Mouse (Mus musculus): Measurements from ENCODE around the gene Slc1a3.

The Slc1a3 gene

DNA sequence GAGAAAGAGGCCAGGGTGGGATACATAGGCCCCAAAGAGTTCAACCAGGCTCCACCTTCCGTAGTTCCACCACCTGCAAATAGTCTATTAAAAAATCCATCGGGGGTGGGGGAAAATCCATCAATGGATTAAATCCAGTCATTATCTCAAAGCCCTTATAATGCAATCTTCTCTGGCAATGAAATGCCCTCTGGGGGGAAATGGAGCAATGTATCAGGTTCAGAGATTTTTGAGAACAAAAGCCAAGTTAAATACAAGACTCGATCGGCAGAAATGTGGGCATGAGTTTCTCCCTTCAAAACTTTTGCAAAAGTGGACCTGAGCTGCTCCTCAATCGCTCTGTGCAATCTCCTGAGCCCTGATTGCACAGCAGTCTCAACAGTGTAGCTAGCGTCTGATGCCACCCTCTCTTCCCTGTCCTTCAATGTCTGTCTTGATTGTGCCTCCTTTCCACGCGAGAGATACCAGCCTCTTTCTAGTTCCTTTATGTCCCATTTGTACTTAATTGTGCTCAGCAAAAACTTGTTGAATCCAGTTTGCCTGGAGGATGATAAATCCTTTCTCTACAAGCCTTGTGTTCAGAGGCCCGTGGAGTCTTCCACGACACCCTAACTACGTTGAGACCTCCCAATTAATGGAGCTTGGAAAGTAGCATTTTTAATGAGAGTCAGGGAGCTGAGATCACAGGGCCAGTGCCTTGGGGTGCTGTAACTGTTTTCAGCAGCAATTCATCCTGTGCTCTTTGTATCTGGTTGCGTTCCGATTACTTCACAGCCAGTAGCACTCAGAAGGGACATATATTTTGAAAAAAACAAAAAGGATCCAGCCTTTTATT is 109.0 kb downstream of the Slc1a3 start:
- DNase-seq, result no peak

DNA sequence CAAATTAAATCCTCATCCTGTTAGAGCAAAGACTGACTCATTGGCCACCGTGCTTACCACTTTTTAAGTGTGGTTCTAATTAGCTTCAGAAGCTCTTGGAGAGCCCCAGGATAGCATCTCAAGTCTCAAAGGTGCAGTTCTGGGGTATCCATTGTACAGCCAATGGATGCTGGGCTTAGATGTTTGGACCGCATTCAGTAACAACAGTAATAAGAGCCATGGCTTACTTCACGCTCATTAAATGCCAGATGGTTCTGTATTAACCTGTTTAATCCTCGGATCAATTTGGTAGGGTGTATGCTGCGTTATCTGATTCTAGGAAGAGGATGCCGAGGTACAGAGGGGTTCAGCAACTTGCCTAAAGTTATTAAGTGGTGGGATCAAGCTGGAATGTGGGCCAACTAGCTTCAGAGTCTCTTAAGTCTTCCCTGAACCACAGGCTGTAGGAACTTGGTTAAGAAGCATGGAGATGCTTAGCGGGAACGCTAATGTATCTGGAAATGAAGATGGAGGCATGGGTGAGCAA is 114.1 kb downstream of the Slc1a3 start:
- no peak for DNase-seq

DNA sequence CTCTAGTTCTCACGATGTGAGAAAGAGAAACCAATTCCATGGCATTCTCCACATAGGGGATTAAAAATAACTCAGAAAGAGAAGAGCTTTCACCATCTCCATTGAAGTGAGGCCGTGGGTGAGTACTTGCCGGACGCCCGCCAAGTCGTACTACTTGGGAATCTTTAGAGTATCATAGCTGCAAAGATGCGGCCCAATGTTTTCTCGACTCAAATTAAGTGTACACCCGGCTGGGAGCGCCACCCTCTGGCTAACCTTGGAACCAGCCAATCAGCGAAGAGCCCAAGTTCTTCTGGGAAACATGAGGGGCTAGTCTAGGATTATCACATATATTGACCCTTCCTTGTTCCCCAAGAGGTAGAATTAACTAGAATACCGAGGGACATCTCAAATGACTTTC is 115.3 kb downstream of the Slc1a3 start:
- peak; percentile 26 for DNase-seq

DNA sequence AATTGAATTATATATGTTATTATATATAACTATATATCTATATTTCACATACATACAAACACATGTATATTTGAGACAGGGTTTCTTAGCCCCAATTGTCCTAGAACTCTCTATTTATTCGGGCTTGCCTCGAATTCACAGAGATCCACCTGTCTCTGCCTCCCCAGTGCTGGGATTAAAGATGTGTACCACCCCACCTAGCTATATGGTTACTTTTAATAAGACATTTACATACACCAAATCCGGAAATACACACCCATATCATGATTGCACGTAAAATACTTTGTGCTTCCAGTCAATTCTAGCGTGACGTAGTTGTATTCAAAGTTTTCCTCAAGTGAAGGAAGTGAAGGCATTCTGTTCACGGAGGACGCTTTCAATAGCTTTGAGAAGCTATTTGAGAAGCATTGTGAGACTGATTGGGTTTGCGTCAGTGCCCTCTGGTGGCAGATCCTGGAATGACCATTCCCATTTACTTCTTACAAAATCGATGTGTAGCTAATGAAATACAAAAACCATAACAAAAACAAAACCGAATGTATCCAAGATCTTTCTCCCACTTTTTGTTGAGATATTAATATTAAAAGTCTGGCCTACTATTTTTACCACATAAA is 121.0 kb downstream of the Slc1a3 start:
- DNase-seq, result peak; percentile 56

DNA sequence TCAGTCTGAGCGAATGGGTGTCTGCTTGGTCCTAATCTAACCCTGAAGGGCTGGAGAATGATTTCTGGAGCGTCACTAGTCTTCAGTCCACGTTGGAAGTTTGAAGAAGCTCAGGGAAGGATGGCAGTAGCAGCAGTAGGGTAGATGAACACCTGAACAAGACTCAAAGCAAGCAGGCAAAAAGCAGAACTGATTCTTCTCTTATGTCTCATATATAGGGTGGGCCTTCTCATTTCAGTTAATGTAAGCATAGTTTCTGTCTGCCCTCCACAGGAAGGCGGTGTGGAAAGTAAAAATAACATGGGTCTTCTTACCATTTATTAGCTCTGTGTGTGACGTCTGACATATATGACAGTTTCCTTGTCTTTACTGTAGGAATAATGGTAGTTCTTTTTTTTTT is 122.5 kb downstream of the Slc1a3 start:
- DNase-seq, result no peak

DNA sequence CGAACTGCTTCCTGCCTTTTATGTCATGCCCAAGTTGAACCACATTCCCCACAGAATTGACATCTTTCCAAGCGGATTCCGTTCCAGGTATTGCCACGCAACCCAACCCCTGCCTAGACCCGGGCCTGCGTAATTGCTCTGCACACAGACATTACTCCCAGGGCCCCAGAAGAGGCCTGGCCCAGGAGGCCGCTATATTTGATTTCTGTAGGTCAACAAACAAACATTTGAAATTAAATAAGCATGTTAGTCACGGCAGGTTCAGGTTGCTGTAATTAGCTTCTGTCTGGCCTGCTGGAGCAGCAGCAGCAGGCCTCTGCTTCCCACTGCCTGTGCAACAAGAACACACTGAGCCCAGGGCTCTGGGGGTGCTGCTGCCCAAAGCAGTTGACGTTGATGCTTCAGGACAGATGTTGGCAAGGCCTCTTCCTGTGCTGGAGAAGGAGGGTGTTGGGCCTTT is 123.7 kb downstream of the Slc1a3 start:
- no peak for DNase-seq

Measured in right cerebral cortex, adult 18-20 months (tissue).